Mouse (Mus musculus) heart, postnatal 0 days (tissue): ENCODE data around the gene Fhad1.

ENCODE experiments used
- CTCF ChIP-seq: IDR thresholded peaks from 2 replicates; pipeline ENCODE4 v1.5.1; 2016; ENCODE audit warnings: antibody characterized with exemption, control low read depth, low read depth
- EP300 ChIP-seq: IDR thresholded peaks from 2 replicates; pipeline ENCODE4 v1.6.1; 2016; ENCODE audit warnings: antibody characterized with exemption, low read depth

GRCm38 (mm10) chr4:142017686-142018085 is 2.8 kb upstream of the Fhad1 start:
- TF ChIP-seq CTCF (no peak), EP300 (peak; percentile 60; the same call in 1 of the 2 replicates)
